Comparison of ENCODE assay signal across 10 mouse cellular contexts in the genomic region with DNA sequence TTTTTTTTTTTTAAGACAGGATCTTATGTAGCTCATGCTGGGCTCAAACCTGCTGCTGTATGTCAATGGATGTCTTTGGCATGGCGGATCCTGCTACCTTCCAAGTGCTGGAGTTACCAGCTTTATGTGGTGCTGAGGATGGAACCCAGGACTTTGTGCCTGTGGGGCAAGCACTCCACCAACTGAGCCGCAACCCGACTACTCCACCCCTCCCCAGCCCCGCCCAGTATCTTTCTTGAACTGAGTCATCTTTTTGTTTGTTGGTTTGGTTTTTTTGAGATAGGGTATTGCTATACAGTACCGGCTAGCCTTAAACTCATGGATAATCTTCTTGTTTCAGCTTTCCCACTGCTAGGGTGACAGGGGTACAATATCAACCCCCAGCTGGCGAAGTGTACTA. TPM values are rescaled to one million over a fixed set of nuclear protein-coding genes. Genes with fewer than 3 reads are reported as not detected.
A peak's percentile ranks its signal among the peaks of the same experiment; 100 is the strongest.
DNase-seq lines count a peak whose midpoint lies in the region; ATAC-seq and TF ChIP-seq lines count a peak whose summit lies in the region.
"Had no signal": no experiment of that assay in that cellular context is flagged by ENCODE, and none has a peak within 500 bp of the region (broad histone marks: within the 10 kb centered on the region; RNA-seq: fewer than 3 reads in every experiment).

No protein-coding gene starts in this region.

- H3K9ac ChIP-seq in lung, embryonic 14.5 days = no peak overlapping the region
- H3K9ac ChIP-seq in embryonic facial prominence, embryonic 13.5 days = no peak overlapping the region
- no peak overlapping the region for H3K9ac ChIP-seq in liver, embryonic 14.5 days (replicated peaks)

- no peaks in the 10 kb centered on the region for H3K9me3 ChIP-seq in lung, embryonic 14.5 days (ENCODE audit: low read depth, low read length)
- H3K9me3 ChIP-seq in embryonic facial prominence, embryonic 13.5 days = no peaks in the 10 kb centered on the region
- no peaks in the 10 kb centered on the region for H3K9me3 ChIP-seq in liver, embryonic 14.5 days (ENCODE audit: control insufficient read depth, low read length)

- TF ChIP-seq CTCF in lung, embryonic 14.5 days (IDR thresholded peaks at IDR 0.05; ENCODE audit: low read depth) = no peak
- TF ChIP-seq CTCF in liver, embryonic 14.5 days (IDR thresholded peaks at IDR 0.05; ENCODE audit: low read depth) = no peak

- no peak overlapping the region for H3K27ac ChIP-seq in lung, embryonic 14.5 days (ENCODE audit: low read depth)
- no peak overlapping the region for H3K27ac ChIP-seq in embryonic facial prominence, embryonic 13.5 days
- H3K27ac ChIP-seq in liver, embryonic 14.5 days = peak overlapping the region; percentile 65
- H3K27ac ChIP-seq: kidney, postnatal 0 days had no signal

- peaks cover 38% of the 10 kb centered on the region for H3K36me3 ChIP-seq in lung, embryonic 14.5 days (ENCODE audit: insufficient read depth)
- peaks cover 45% of the 10 kb centered on the region for H3K36me3 ChIP-seq in embryonic facial prominence, embryonic 13.5 days
- peaks cover 29% of the 10 kb centered on the region for H3K36me3 ChIP-seq in liver, embryonic 14.5 days (replicated peaks; ENCODE audit: control insufficient read depth, insufficient read depth, low read depth)

- peaks cover 2% of the 10 kb centered on the region; the same call in 1 of the 2 replicates for H3K4me1 ChIP-seq in lung, embryonic 14.5 days (ENCODE audit: insufficient read depth)
- H3K4me1 ChIP-seq in embryonic facial prominence, embryonic 13.5 days = peaks cover 19% of the 10 kb centered on the region
- peaks cover 17 to 25% of the 10 kb centered on the region in 2 experiments for H3K4me1 ChIP-seq in liver, embryonic 14.5 days (replicated peaks; ENCODE audit: control insufficient read depth in 2 of 2, insufficient read depth in 2 of 2, low read length in 1 of 2)

- H3K27me3 ChIP-seq in lung, embryonic 14.5 days (ENCODE audit: insufficient read depth, low read length) = no peaks in the 10 kb centered on the region
- H3K27me3 ChIP-seq in embryonic facial prominence, embryonic 13.5 days = no peaks in the 10 kb centered on the region
- H3K27me3 ChIP-seq in liver, embryonic 14.5 days (ENCODE audit: control insufficient read depth, insufficient read depth, low read length) = no peaks in the 10 kb centered on the region

- H3K4me2 ChIP-seq in lung, embryonic 14.5 days = peak overlapping the region; percentile 96
- 0 out of 2 replicates have a peak overlapping the region, but pooled peaks have one; percentile 81 for H3K4me2 ChIP-seq in embryonic facial prominence, embryonic 13.5 days
- H3K4me2 ChIP-seq in liver, embryonic 14.5 days (ENCODE audit: low read depth) = peak overlapping the region; percentile 87

- DNase-seq in heart, adult 11 months = peak; percentile 85
- no peak for DNase-seq in heart, postnatal 4 days
- no peak for DNase-seq in lung, embryonic 14.5 days
- DNase-seq in lung, postnatal 10 days = no peak
- DNase-seq in liver, embryonic 14.5 days (ENCODE audit: low read depth in 3 of 3, low spot score in 3 of 3) = no peak
- DNase-seq in thymus, postnatal 25 days = no peak
- DNase-seq in left cerebral cortex, adult 18-20 months (ENCODE audit: low spot score in 2 of 2) = no peak
- DNase-seq: cerebellum, adult 9-11 months had no signal

- no peak for ATAC-seq in lung, embryonic 14.5 days (ENCODE audit: insufficient read depth)
- no peak for ATAC-seq in embryonic facial prominence, embryonic 13.5 days (ENCODE audit: insufficient number of reproducible peaks, insufficient read depth, low FRiP score, low TSS enrichment, low read depth)
- no peak for ATAC-seq in liver, embryonic 14.5 days (ENCODE audit: insufficient read depth)

- no peak for TF ChIP-seq EP300 in liver, embryonic 14.5 days (IDR thresholded peaks at IDR 0.05; ENCODE audit: low read depth)

- 93% methylated on average over 6 of the region's 6 CpGs for WGBS in lung, embryonic 14.5 days
- WGBS in embryonic facial prominence, embryonic 13.5 days = 97% methylated on average over 6 of the region's 6 CpGs
- WGBS in liver, embryonic 14.5 days (ENCODE audit: insufficient replicate concordance) = 32% methylated on average over 6 of the region's 6 CpGs

- H3K4me3 ChIP-seq in lung, embryonic 14.5 days (ENCODE audit: low read depth, low read length) = no peak overlapping the region
- H3K4me3 ChIP-seq in embryonic facial prominence, embryonic 13.5 days = no peak overlapping the region
- H3K4me3 ChIP-seq in liver, embryonic 14.5 days (ENCODE audit: insufficient read depth in 1 of 2, low read depth in 2 of 2, low read length in 2 of 2) = peak overlapping the region; percentile 18 to 87; a peak in 3 of 4 replicates

RNA-seq across cellular contexts. Expression of a gene that starts 2.4 kb away (rescaled TPM):
- total RNA-seq in heart, postnatal 4 days (2021) = 100 to 1,000 TPM; 760 to 785 TPM
- 564 and 578 TPM in 2 replicates for polyA plus RNA-seq in lung, embryonic 14.5 days (2014; fragmentation: Nextera tagmentation; extraction: Ambion mirVana)
- polyA plus RNA-seq in embryonic facial prominence, embryonic 13.5 days (2015; fragmentation: Nextera tagmentation; extraction: Ambion mirVana) = 668 and 696 TPM in 2 replicates
- 111 and 190 TPM in 2 replicates for polyA plus RNA-seq in liver, embryonic 14.5 days (2012; rRNA removed)
- 454 and 472 TPM in 2 replicates for polyA plus RNA-seq in liver, embryonic 14.5 days (2014; fragmentation: Nextera tagmentation; extraction: Ambion mirVana)
- total RNA-seq in left cerebral cortex, adult 18-20 months (2021) = 100 to 1,000 TPM; 223 to 245 TPM

RNA-seq across cellular contexts. Expression of a gene that starts 12.3 kb away (rescaled TPM):
- total RNA-seq in heart, postnatal 4 days (2021) = 1 to 10 TPM; 4.1 to 4.6 TPM
- polyA plus RNA-seq in lung, embryonic 14.5 days (2014; fragmentation: Nextera tagmentation; extraction: Ambion mirVana) = 7.0 and 7.5 TPM in 2 replicates
- 11.2 and 11.9 TPM in 2 replicates for polyA plus RNA-seq in embryonic facial prominence, embryonic 13.5 days (2015; fragmentation: Nextera tagmentation; extraction: Ambion mirVana)
- polyA plus RNA-seq in liver, embryonic 14.5 days (2012; rRNA removed) = 1.7 and 2.2 TPM in 2 replicates
- 4.3 and 5.4 TPM in 2 replicates for polyA plus RNA-seq in liver, embryonic 14.5 days (2014; fragmentation: Nextera tagmentation; extraction: Ambion mirVana)
- 10 to 100 TPM; 11.8 to 15.8 TPM for total RNA-seq in left cerebral cortex, adult 18-20 months (2021)

RNA-seq across cellular contexts. Expression of a gene that starts 14.9 kb away (rescaled TPM):
- total RNA-seq in heart, postnatal 4 days (2021) = 10 to 100 TPM; 16.5 to 17.7 TPM
- 12.9 and 13.4 TPM in 2 replicates for polyA plus RNA-seq in lung, embryonic 14.5 days (2014; fragmentation: Nextera tagmentation; extraction: Ambion mirVana)
- polyA plus RNA-seq in embryonic facial prominence, embryonic 13.5 days (2015; fragmentation: Nextera tagmentation; extraction: Ambion mirVana) = 18.0 and 18.2 TPM in 2 replicates
- polyA plus RNA-seq in liver, embryonic 14.5 days (2012; rRNA removed) = 1.8 and 2.1 TPM in 2 replicates
- 2.9 and 3.2 TPM in 2 replicates for polyA plus RNA-seq in liver, embryonic 14.5 days (2014; fragmentation: Nextera tagmentation; extraction: Ambion mirVana)
- 1 to 10 TPM; 9.4 to 9.5 TPM for total RNA-seq in left cerebral cortex, adult 18-20 months (2021)

RNA-seq across cellular contexts. Expression of a gene that starts 22.4 kb away (rescaled TPM):
- 10 to 100 TPM; 16.6 to 17.5 TPM for total RNA-seq in heart, postnatal 4 days (2021)
- polyA plus RNA-seq in lung, embryonic 14.5 days (2014; fragmentation: Nextera tagmentation; extraction: Ambion mirVana) = 36.5 and 42.3 TPM in 2 replicates
- polyA plus RNA-seq in embryonic facial prominence, embryonic 13.5 days (2015; fragmentation: Nextera tagmentation; extraction: Ambion mirVana) = 52.1 and 58.7 TPM in 2 replicates
- 25.6 and 29.8 TPM in 2 replicates for polyA plus RNA-seq in liver, embryonic 14.5 days (2012; rRNA removed)
- 14.2 TPM in 2 replicates for polyA plus RNA-seq in liver, embryonic 14.5 days (2014; fragmentation: Nextera tagmentation; extraction: Ambion mirVana)
- total RNA-seq in left cerebral cortex, adult 18-20 months (2021) = 10 to 100 TPM; 19.9 to 25.1 TPM

RNA-seq across cellular contexts. Expression of a gene that starts 22.5 kb away (rescaled TPM):
- total RNA-seq in heart, postnatal 4 days (2021) = 10 to 100 TPM; 18.6 to 21.7 TPM
- polyA plus RNA-seq in lung, embryonic 14.5 days (2014; fragmentation: Nextera tagmentation; extraction: Ambion mirVana) = 13.0 and 14.4 TPM in 2 replicates
- polyA plus RNA-seq in embryonic facial prominence, embryonic 13.5 days (2015; fragmentation: Nextera tagmentation; extraction: Ambion mirVana) = 19.4 and 20.9 TPM in 2 replicates
- polyA plus RNA-seq in liver, embryonic 14.5 days (2012; rRNA removed) = 4.9 and 5.5 TPM in 2 replicates
- polyA plus RNA-seq in liver, embryonic 14.5 days (2014; fragmentation: Nextera tagmentation; extraction: Ambion mirVana) = 5.4 and 6.2 TPM in 2 replicates
- total RNA-seq in left cerebral cortex, adult 18-20 months (2021) = 10 to 100 TPM; 21.5 to 22.4 TPM

Comparison
In these comparisons a context has a peak if more than half of its experiments do, and no peak if none do; other contexts are left out.
1. H3K4me3 ChIP-seq: peak in liver, embryonic 14.5 days (2 of 2); none in lung, embryonic 14.5 days (single experiment) and embryonic facial prominence, embryonic 13.5 days (single experiment).
2. Peak in every context shown above with its lines, with median percentiles within 50 percentile points of each other: H3K4me2 ChIP-seq.